Mouse (Mus musculus): ENCODE results near the gene Spty2d1. TPM values are rescaled to one million over a fixed set of nuclear protein-coding genes. Genes with fewer than 3 reads are reported as not detected.

Gene Spty2d1
- total RNA-seq, 2 experiments from 2014 or later: 7.4 to 7.7 TPM

DNA sequence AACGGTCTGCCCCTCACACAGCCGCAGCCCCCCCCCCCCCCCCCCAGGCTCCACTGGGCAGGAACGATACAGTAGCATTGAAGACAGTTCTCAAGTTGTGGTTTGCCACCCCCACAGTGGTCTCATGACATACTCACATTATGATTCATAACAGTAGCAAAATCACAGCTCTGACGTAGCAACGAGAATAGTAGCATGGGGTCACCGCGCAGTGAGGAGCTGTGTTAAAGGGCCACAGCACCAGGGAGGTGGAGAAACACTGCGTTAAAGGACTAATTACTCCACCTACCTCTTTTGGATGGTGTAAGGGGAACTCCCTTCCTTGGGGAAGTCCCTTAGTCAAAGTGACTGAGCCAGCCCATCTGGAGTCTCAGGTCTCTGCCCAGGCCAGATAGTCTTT lies 14.3 kb upstream of the Spty2d1 start:
- peak in 1 of 2 experiments; percentile 45 for DNase-seq

- DNase-seq: no peak
Measured at GRCm38 (mm10) chr7:47020956-47021355, 12.7 kb upstream of the Spty2d1 start.

- DNase-seq: no peak
Measured at GRCm38 (mm10) chr7:47019641-47020040, 11.4 kb upstream of the Spty2d1 start.

- DNase-seq: no peak
Measured at GRCm38 (mm10) chr7:47017146-47017545, 8.9 kb upstream of the Spty2d1 start.

DNA sequence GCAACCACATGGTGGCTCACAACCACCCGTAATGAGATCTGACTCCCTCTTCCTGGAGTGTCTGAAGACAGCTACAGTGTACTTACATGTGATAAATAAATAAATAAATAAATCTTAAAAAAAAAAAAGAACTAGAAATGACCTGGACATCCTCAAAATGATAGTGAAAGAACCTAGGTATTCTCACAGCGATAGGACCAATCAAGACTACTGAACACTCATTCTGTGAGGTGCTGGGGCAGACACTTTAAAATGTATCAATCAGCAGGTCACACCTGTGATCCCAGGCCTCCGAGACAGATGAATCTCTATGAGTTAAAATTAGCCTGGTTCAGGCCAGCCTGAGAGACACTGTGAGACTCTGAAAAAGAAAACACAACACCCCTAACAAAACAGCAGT lies 8.4 kb upstream of the Spty2d1 start:
- DNase-seq: no peak

- DNase-seq: peak; percentile 93 to 95
Measured at GRCm38 (mm10) chr7:47015390-47016065, 7.3 kb upstream of the Spty2d1 start.

GRCm38 (mm10) chr7:47014564-47015389 lies 6.6 kb upstream of the Spty2d1 start:
- peak; percentile 85 to 90 for DNase-seq

DNA sequence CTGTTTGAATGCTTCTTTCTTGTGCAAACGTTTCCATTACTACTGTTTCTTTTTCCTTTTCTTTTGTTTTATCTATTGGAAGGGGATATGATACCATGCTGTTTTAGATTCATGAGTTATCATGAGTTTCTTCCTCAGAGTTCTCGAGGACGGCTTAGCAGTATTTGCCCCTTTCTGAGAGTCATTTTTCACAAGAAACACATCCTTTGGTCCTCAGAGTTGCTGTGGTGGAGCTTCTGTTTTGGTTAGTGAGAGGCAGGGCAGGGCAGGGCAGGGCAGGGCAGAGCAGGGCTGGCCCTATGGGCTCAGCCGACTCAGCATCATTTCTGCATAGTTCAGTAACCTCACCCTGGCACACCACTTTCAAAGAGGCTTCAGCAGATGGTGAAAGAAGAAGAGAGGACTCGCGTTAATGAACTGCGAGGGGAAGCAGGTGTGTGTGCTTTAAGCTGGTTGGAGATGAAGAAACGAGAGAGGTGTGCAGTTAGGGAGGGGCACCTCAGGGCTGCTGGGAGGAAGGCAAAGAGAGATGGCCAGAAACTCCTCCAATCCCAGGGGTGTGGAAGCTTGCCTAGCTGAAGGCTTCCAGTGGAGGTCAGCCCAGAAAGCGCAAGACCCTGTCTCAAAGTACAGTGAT lies 5.0 kb upstream of the Spty2d1 start:
- DNase-seq: no peak

- DNase-seq: no peak
Measured at GRCm38 (mm10) chr7:47007818-47008167, 418 bp downstream of the Spty2d1 start.

DNA sequence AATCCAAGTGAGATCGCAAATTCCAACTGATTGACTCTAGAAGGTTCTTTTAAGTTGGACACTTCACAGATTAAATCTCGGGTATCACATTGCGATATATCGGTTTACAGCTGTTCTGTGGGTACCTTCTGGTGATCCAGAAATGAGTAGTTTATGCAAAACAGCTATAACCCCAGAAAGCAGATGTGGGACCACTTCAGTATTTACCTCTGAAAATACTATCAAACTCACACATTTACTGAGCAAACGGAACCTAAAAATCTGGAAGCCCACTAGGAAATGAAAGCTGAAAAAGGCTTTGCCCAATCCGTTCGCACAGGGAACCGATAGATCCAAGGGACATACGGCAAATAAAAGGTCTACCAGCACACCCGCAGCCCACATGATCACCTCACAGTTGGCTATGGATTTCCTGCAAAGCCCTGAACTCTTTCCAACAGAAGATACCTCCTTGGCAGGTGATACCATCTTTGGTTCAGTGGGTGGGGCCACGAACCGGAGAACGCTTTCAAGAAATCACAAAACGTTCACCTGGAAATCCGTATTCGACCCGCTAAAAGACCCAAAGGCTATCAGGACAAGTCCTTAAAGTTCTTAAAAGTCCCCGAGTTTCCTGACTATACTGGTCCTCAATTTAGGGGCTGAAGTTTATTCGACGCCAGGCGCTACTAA lies 966 bp downstream of the Spty2d1 start:
- no peak for DNase-seq

DNA sequence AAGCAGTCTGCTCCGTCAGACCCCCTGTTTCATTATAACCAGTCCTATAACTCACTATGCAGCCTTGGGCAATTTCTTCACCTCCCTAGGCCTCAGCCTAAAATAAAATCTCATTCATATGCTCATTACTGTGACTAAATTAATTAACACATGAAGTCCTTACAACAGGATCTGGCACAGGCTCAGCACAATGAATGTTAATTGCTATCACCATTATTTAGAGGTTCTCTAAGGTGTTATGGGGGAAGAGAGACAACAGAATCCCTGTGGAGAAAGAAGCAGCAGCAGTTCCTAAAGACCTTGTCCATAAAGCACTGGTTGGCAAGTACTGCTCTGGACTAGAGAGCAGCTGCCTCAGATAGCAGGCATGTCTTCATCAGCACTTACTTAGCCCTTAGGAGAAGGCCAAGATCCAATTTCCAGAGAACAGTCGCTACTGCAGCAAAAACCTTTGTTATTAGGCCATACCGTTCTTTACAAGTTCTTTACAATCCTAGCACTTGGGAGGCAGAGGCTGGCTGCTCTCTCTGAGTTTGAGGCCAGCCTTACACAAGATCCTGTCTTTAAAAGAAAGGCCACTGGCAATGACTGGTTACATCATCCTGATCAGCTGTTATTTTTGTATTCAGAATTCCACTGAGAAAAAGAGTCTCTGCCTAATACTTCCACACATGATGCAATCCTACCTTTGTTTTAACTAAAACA lies 4.6 kb downstream of the Spty2d1 start:
- DNase-seq: no peak

DNA sequence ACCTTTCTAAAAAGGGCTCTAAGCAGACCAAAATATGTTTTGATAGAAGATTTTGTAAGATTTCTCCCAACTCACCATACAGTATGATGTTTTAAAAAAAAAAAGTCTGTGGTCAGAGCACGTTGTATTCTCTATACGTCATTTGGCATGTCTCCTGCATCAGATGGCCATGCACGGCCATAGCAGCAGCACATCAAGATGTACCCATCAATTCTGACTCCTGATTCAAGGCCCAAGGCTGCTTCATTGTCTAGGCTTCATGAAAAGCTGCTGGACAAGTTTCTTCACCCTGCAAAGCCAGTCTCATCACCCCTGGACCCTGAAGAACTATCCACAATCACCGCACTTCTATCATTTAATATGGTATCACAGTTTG lies 6.3 kb downstream of the Spty2d1 start:
- DNase-seq: no peak

- no peak for DNase-seq
Measured at GRCm38 (mm10) chr7:47001125-47001899, 6.9 kb downstream of the Spty2d1 start.

- DNase-seq: no peak
Measured at GRCm38 (mm10) chr7:47000644-47000983, 7.6 kb downstream of the Spty2d1 start.

DNA sequence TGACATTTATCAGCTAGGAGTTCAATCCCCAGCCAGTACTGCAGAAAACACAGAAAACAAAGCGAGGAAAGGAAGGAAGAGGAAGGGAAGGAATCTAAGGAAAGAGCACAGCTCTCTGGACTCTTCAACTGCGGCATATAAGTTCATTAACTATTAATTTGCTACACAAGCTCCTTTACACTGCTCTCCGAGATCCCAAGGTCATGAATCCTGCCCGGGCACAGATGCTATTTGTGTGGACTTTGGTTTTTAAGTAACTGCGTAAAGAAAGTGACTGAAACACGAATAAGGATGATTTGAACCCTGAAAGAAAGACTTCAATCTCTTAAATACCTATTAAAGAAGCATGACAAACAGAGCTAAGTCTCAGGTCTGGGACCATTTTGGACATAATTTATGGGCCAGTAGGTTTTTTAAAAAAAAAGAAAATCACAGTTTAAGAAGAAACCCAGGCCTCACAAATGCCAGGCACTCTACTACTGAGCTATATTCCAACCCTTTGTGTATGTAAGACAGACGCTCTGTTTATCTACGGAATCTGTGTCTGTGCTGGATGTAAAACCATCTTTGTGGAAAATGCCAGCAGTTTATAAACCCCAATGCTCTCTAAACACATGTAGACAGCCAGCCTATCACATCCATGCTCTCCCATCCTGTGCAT lies 8.1 kb downstream of the Spty2d1 start:
- no peak for DNase-seq

DNA sequence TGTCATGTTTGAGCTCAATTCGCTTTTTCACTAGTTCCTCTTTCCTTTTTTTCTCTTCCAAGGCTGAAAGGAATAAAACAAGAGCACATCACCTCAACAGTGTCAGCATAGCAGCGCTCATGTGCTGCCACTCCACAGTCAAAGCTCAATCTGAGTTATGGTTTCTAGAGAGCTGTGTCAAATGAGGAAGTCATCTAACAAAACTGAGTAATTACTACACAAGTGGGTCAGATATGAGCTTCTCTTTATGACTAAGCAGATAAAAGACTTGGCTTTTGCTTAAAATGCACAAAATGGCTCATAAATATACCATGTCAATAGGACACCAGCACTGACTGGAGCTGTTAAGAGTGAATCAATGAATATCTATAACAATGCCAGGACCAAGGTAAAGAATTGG lies 9.3 kb downstream of the Spty2d1 start:
- no peak for DNase-seq

DNA sequence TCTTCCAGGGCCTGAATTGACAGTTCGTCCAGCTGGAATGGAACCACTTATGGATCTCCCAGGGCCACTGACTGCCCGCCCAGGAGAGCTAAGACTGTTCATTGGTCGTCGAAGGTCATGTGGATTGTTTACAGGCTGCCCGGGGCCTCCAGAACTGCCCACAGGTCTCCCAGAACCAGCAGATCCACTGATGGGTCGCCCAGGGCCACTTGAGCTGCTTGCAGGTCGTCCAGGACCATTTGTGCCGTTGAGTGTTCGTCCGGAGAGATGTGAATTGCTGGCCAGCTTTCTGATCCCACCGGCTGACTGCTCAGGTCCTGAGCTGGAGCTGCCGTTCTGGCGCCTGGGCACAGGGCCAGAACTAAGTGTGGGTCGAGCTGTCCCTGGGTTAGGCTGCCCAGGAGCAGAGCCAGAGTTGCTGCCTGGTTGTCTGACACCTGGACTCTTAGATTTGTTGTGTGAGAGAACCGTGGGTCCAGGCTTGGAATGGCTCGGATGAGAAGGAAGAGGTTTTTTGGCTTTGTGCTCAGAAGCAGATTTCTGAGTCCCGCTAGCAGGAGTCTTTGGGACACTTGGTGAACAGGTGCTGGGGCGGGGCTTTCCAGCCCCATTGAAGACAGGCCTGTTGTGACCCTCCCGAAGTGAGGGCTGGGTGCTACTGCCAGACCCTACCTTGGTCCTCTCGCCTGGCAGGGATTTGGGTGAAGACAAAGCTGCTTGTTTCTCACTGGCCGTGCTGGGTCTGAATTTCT lies 10.4 kb downstream of the Spty2d1 start:
- DNase-seq: peak; percentile 57 to 63

GRCm38 (mm10) chr7:46997008-46997407 lies 11.2 kb downstream of the Spty2d1 start:
- no peak for DNase-seq

DNA sequence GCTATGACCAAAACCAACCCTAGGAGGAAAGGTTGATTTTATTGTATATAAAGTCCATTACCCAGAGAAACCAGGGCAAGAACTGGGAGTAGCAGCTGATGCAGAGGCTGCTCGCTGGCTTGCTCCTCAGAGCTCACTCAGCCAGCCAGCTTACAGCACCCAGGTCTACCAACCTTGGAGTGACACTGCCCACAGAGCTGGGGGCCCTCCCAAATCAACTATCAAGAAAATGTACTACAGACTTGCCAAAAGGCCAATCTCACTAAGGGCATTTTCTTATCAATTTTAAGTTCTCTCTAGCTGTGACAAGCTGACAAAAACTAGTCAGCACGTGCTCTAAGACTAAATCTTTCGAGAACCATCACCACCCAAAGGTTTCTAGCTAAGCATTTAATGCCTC lies 12.7 kb downstream of the Spty2d1 start:
- no peak for DNase-seq

DNA sequence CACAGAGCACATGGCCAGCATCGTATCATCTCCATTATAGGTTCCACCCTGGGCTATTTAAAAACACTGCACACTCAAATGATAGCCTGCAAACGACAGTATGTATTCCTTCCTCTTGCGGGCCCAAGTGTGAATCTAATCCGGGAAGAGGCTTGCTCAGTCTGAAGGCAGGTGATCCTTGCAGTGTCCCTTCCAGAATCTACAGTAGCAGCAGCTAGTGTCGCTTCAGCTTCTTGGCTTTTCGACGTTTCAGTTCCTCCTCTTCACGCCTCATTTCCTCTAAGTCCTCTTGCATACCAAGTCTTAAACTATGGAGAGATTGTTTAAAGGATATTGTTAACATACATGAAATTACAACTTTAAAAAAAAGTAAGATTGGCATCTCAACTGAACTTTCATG lies 15.1 kb downstream of the Spty2d1 start:
- no peak for DNase-seq
